Mouse (Mus musculus): Measurements from ENCODE around the gene Spop.

GRCm38 (mm10) chr11:95391743-95392142, 22.1 kb upstream of the Spop start:
- no peak for TF ChIP-seq CTCF (IDR thresholded peaks at IDR 0.05)
- TF ChIP-seq EP300 (IDR thresholded peaks at IDR 0.05): no peak

Measured in lung, postnatal 0 days (tissue).